Mouse (Mus musculus) adrenal gland, adult 18-20 months (tissue): ENCODE results near the gene Pip4k2a. TPM values are rescaled to one million over a fixed set of nuclear protein-coding genes. Genes with fewer than 3 reads are reported as not detected.

Experiments
- DNase-seq, 2 experiments: peaks; one replicate each; pipeline ENCODE4 v3.0.0; 2021 to 2022; ENCODE audit warnings: low spot score in 2 of 2
- total RNA-seq, 2 experiments: library from RNA; stranded (reverse); gene quantifications; 1 replicate in 1 of 2; 2 replicates in 1 of 2; pipeline ENCODE4 v1.2.3; 2021

Pip4k2a gene
- total RNA-seq, 2 experiments from 2014 or later: 19.4 to 40.7 TPM

GRCm38 (mm10) chr2:18930318-18931060 is 67.4 kb downstream of the Pip4k2a start:
- no peak for DNase-seq

DNA sequence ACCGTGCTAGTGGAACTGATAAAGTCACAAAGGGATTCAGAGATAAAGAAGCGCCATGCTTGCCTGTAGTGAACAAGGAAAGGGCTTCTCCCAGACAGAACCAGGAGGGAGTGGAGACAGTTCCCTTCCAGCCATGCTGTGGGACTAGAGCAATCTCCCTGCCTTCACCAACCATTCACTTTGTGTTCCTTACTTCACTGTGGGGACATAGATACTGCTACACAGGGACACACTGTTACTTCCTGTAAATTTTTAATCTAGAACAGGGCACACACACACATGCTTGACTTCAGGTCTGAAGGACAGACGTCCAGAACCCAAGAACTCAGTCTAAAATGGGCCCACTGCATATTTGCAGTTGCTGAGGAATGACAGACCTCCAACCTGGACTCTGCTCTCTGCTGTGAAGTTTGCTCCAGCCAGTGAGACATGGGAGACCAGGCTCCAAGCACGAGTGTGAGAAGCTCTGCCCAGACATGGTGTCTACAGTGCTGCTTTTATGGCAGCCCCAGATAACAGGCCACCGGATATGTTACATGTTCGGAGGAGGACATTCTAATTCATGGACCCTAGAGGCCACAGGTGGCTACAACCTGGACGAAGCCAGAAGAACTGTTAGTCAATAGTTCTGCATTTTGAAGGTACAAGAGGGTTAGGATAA is 69.2 kb downstream of the Pip4k2a start:
- no peak for DNase-seq

DNA sequence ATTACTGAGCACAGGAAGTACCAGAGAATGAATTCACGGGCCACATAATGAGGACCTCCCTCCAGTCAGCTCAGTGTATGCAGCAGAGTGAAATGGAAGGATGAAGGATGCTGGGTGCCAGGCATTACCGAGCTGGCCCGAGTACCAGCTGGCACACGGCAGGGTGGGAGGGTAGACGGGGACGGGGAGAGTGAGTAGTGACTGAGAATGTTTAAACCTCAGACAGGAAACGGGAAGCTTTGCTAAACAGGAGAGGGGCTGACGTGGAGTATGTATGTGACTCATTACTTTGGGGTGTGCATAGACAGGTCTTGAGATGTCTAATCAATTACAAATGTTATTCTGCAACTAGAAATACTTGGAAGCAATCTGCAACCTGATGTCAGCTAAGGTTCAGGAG is 69.7 kb downstream of the Pip4k2a start:
- DNase-seq: no peak

GRCm38 (mm10) chr2:18923806-18924595 is 73.9 kb downstream of the Pip4k2a start:
- DNase-seq: no peak

- no peak for DNase-seq
Observed at GRCm38 (mm10) chr2:18923098-18923649, 74.8 kb downstream of the Pip4k2a start.

DNA sequence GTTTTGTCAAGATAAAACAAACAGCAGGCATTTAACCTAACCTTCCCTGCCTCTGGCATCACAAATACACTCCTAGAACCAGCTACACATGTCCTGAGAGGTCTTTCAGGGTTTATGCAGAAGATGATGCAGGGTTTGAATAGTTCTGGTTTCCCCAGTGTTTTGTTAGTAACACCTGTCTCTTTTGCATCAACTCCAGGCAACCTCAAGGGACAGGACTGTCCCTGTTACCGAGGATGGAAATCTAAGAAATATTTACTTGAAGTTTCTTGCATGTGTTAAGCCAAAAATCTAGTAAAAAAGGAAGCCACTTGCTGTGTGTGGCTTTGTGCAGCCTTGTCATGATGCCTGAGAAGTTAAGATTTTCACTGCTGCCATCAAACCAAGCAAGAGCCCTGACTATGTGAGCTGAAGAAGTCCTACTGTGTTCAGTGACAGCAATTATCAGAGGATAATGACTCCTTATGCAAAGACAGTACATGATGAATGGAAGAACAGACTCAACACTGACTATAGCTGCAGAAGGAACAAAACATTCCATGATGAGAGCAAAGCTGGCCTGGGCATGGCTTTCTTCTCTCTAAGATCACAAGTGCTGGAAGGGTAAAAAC is 76.3 kb downstream of the Pip4k2a start:
- no peak for DNase-seq

- no peak for DNase-seq
Observed at GRCm38 (mm10) chr2:18920461-18920877, 77.5 kb downstream of the Pip4k2a start.

DNA sequence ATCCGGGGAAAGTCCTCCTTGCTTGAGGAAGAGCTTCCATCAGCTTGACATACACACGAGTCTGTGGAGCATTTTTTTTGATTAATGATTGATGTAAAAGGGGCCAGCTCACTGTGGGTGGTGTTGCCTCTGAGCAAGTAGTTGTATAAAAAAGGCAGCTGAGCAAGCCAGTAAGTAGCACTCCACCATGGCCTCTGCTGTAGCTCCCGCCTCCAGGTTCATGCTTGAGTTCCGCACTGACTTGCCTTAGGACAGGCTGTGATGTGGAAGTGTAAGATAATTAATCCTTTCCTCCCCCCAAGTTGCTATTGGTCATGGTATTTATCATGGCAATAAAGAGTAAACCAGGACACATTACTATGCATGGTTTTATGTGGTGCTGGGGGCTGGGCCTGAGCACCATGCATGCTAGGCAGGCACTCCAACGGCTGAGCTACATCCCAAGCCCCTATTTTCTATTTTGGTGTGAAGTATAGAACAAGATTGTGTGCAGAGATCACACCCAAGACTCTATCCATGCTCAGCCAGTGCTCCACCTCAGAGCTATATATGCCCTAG is 78.0 kb downstream of the Pip4k2a start:
- DNase-seq: no peak

DNA sequence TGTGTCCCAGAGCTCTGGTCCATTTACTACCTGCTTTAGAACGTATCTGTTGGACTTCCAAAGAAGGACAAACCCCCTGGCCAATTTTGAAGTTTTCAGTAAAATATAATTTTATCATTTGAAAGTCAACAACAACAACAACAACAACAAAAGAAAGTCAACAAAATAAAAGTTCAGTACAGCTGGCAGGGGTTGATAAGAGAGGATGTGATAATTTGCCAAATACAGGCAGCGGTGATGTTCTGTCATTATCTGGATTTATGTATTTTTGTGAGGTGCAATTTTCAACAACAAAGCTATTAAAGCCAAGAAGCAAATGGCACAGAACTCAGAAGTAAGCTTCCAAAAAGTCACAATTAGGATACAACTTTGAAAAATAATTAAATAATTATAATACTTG is 80.1 kb downstream of the Pip4k2a start:
- DNase-seq: no peak

GRCm38 (mm10) chr2:18917380-18917750 is 80.6 kb downstream of the Pip4k2a start:
- no peak for DNase-seq

GRCm38 (mm10) chr2:18916615-18917379 is 81.1 kb downstream of the Pip4k2a start:
- DNase-seq: no peak

- DNase-seq: no peak
Observed at GRCm38 (mm10) chr2:18916042-18916407, 81.9 kb downstream of the Pip4k2a start.

- no peak for DNase-seq
Observed at GRCm38 (mm10) chr2:18915372-18916041, 82.4 kb downstream of the Pip4k2a start.

DNA sequence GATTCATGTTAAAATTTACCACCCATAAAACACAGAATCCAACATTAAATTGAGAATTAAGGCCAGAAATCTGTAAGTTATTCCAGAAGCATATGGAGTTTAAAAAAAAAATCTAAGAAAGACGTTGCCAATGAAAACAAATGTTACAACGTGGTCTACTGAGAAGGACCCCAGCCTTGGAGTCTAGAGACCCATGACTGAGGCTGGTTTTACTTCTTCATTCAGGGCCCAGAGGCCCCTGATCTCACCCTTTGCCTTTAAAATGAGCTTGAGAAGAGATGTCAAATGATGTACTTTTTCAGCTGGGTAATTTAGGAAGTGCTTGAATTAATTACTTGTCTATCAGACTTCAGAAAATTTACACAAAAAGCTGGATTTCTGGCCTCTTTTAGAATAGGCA is 83.2 kb downstream of the Pip4k2a start:
- DNase-seq: no peak

DNA sequence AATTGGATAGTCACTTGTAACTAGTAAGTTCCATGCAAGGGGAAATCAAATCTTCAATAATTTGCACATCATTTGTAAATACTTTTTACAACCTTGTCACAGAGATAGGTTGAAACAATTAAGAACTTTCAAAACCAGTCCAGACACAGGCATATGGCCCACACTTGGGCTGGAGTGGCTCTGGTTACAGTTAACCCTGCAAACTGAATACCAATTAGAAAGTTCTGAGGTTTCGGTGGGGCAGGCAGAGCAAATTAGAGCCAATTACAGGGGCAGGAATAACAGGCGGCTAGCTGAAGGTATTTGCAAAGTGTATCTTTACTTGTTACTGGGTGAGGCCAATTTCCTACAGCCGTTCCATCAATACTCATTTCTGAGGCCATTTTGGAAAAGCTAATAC is 84.3 kb downstream of the Pip4k2a start:
- DNase-seq: no peak

DNA sequence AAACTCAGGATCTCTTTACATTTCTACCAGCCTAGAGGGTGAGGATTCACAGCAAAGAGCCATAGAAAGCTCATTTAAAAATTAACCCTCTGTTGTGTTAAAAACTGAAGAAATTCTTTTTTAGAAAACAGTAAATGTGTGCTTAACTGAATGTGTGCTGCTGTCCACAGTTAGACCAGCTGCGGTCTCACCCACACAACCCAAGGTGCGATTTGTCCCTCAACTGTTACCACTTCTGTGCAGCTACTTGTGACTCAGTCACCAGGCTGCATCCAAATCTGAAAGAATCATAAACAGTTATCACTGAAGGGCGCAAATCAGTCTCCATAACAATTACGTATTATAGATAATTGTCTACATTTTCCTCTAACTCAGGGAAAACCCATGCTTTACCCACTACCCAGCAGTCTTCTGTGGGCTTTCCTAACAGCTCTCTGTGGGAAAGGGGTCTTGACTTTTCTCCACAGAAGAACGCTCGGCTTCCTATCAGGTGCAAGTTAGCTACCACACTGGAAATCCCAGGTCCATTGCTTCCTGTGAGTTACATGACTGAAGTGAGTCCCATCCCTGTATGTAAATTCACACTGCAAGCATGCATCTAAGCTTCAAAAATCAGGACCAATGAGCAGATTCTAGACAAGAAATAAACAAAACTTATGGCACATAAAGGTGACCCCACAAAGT is 86.5 kb downstream of the Pip4k2a start:
- no peak for DNase-seq

GRCm38 (mm10) chr2:18910209-18910608 is 87.7 kb downstream of the Pip4k2a start:
- DNase-seq: no peak

DNA sequence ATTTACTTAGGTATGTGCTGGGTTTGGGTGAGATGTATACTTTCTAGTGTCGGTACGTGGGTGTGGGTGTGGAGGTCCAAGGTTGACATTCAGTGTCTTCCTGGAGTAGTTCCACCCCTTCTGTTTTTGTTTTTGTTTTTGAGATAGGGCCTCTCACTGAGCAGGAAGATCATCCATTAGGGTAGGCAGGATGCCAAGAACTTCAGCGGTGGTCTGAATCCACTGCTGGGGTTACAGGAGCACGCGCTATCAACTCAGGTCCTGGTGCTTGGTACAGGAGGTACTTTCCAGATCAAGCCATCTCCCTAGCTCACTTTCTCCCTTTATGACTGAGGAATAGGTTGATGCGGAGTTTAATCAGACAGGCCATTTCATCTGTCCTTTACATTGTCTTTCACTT is 88.2 kb downstream of the Pip4k2a start:
- no peak for DNase-seq

GRCm38 (mm10) chr2:18907269-18907668 is 90.7 kb downstream of the Pip4k2a start:
- no peak for DNase-seq
